Mouse (Mus musculus) urinary bladder, postnatal 25 days (tissue): ENCODE results near the gene Galnt7.

ENCODE experiments used
- DNase-seq: peaks from one replicate; pipeline ENCODE4 v3.0.0; 2022; ENCODE audit warnings: low spot score

The Galnt7 gene

DNA sequence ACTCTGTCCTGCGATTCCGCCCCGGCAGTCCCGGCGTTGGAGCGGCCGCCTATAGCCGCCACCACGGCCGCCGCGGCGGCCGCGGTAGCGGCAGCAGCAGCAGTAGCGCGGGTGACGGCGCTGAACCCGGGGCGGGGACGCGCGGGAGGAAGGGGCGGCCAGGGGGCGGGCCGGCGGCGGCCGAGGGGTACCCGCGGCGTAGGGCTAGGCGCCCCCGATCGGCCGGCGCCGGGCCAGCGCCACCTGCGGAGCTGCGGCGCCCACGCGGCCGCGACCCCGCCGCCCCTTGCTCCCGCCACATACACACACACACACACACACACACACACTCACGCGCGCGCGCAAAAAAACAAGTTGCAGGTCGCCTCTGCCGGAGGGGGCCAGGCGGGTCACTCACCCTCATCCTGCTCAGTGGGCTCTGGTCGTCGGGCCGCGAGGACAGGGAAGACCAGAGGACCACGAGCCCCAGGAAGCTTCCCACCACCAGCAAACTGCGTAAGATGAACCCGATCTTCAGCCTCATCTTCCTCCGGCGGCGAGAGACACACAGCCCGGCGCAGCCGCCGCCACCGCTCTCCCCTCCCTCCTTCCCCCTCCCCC lies at the start of gene Galnt7:
Gene Galnt7 (minus strand): TSS at position 577 of the 600 bp plus-strand sequence.
- peak; percentile 50 for DNase-seq

DNA sequence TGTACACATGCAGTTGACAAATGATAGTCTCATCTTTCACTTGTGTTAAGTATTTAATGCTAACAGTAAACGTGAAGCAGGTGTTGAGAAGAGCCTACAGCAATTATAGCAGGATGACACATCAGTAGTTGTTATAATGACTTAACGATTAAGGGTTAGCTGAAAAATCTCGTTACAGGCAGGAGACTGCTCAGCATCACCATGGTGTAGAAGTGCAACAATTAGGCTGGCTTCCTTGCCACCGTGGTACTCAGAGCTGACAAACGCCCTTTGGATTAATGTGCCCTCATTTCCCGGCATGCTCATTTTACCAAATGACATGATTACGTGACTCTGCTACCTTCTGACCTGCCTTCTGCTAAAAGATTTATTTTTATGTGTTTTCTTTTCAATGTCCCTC lies 35.8 kb upstream of the Galnt7 start:
- no peak for DNase-seq

DNA sequence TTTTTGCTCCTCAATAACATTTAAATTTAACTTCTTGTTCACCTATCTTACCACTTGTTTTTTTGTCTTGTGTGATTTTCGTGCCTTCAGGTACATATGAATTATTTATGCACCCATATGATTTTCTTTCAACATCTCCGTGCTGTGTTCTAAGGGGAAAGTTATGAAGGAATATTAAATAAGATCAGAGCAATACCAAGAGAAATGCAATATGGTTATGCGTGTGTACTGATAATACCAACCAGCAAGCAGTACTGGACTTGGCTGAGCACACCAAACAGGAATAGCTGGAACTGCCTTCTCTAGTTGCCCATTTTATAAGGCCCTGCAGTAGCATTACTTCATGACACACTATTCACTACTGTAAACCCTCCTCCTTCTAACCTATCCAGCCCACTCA lies 33.0 kb upstream of the Galnt7 start:
- DNase-seq, result no peak

DNA sequence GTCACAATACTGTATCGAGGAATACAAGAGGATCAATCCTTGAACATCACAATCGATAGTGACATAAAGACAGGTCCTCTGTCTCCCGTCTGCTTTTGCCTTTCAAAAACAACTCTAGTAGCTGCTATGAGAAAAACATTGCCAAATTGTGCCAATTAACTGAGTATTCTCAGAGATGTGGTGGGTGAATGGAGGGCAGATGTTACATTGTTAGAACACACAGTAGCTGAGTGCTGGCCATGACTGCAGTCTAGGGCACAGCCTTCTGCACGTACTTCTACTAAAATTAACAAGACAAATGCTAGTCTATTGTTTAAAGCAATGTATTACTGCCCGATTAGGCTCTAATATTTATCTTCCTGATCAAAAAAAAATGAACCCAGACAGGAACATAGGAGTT lies 27.2 kb upstream of the Galnt7 start:
- DNase-seq, result no peak

DNA sequence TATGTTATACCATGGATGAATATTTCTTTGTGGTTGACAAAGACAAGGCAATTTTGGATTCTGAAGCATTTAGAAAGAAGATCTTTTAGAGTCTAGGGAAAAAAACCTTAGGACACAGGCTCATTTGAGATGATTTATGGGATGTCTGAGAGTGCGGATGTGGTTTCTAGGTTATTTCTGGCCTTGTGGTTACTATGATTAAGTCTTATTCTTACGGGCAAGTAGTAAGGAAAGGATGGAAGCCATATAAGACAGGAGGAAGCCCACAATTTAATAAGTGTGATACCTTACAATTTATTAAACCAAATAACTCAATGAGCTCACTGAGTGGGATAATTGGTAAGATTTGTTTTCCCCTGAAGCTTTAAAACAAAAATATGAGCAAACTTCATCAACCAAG lies 11.3 kb upstream of the Galnt7 start:
- no peak for DNase-seq

DNA sequence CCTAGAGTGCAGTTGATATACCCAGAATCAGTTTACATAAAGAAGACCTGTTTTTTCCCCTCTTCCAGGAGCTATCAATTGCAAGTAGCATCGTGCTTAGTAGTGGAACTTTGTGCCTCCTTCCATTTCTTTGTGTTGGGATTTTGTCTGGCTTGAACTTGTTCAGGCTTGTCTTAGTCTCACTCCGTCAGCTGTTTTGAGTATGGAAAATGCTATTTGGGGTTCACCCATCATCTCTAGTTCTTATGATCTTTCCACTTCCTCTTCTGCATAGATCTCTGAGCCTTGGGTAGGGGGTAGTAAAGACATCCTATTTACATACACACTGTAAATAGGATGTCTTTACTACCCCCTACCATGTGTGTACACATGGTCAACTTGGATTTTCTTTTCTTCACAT lies 7.2 kb upstream of the Galnt7 start:
- DNase-seq, result no peak

DNA sequence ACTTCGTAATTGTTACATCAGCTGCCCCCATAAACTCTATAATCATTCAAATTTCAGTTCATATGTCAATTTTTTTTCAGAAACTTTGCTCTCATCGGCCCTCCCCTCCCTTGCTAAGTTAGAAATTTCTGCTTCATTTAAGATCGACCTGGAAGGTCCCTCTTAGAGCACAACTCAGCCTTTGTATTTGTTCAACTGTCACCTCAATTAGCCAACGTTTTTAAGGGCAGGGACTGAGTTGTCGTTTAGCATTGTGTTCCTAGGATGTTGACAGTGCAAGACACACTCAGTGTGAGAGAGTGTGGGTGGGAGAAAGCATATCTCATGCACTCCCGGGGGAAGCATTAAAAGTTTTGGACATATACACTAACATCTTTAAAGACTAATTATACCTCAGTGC lies 3.6 kb upstream of the Galnt7 start:
- no peak for DNase-seq

DNA sequence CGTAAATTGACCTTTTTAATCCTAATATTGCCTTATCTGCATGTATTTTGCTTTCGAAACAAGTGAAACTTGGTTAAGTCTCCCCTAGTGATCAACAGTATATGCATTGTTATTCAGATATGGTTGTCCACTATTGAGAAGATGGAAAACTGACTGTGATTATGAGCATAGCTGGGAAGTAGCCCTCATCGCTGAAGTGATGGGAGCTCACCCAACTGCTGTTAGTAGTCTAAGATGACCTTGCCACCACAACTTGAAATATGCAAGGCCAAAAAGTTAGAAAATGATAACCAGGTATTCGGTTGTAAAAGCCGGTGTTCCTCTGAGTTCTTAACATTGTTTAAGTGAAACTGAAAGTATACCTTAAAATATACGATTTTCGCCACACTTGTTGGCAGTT lies 1.3 kb upstream of the Galnt7 start:
- DNase-seq, result no peak

DNA sequence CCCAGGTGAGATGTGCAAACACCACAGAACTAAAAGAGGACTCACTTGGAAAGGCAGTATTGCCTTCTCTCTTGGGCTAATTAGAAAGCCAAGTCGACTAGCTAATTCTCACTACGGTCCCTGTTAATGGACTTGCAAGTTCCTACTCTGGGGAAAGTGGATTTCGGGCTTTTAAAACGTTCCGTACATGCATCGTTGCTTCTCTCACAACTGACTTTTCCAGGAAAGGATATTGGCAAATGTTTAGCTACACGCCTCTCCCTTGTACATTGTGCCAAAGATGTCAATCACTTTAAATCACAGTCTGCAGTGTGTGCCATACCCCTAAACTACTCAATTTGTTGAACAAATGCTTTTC lies 915 bp upstream of the Galnt7 start:
- DNase-seq, result no peak

DNA sequence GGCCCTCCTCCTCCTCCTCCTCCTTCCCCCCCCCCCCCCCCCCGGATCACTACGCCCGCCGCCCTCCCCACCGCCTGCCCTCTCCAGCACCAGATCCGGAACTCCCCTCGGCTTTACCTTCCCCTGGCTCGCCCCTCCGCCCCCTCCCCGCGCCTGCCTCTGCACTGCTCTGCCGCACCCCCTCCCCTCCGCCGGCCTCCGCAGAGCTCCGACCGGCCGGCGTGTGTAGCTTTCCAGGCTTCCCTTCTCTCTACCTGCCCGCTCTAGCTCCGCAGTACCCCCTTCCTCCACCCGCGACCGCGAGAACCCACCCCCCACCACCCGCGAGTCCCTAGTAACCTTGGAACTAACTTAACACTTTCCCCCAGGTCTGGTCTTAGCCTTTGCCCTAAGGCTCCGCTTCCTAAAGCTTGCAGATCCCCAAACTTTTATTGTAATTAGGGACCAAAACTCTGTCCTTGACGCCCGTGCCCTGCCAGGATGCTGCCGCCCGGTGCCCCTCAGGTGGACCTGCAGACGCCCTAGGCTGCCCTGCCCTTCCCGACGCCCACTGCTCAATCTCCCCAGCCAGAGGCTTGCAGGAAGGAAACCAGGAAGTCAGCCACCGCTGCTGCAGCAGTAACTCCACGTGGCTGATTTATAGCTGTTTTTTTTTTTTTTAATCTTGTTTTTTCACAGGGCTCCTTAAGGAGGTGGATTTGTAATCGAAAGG lies 380 bp upstream of the Galnt7 start:
- DNase-seq, result peak; percentile 23

DNA sequence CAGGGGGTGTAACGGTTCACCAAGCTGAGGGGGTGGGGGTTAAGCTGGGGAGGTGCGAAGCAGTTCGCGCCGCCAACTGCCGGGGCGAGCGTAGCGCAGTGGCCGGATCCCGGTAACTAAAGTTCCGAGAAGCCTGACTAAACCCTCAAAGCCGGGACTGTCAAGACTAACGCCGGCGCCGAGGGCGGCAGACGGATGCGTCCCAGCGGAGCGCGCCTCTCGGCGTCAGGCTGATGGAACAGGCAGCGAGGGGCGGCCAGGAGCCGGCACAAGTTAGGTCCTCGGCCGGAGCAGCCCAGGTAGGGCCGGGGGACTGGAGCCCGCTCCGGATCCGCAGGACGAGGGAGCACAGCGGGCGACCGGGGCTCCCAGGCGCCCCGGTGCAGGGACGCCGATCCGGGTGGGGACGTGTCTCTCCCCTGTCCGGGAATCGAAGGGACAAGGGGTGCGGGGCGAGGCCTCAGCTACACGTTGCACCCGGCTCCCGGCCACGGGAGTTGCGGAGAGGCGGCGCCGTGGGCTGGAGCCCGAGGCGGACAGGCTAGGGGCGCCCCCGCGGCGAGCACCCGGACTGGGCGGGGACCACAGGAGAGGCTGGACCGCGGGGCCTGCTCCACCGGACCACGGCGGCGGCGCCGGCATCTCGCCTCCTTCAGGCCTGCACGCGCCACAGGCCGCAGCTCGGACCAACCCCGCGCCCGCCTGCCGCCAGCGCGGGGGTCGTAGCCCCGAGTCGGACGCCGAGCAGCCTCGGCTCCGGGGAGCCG lies 960 bp downstream of the Galnt7 start:
- DNase-seq, result peak; percentile 65

DNA sequence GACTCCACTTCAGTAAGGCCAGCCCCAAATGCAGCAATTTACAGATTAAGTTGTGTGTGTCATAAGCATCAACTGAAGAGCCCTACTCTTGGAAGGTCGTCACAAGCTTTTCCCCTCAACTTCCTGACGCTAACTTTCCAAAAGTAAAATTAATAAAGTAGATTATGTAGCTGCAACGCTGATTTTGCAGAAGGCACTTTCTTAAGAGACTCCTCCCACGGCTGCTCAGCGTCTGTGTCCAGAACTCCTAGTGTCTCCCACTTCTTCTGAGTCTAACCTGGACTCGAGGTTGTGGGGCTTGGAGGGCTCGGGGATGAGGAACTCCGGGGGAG lies 1.5 kb downstream of the Galnt7 start:
- no peak for DNase-seq

DNA sequence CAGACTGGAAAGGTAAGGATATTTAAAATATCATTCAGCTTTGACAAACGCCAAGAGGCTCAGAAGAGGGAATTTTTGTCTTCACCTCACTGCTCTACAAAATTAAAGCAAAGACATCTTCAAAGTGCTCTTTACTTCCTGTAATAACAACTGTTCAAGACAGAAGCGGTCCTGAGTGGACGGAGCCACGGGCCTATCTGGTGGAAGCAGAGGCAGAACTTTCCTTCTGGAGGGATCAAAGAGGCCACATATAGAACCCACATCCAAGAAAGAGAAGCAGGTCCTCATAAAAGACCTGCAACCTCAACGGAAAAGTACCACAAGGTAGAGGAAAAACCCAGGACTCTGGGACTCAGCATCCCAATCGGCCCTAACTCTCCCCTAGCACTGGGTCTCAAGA lies 2.6 kb downstream of the Galnt7 start:
- DNase-seq, result no peak

DNA sequence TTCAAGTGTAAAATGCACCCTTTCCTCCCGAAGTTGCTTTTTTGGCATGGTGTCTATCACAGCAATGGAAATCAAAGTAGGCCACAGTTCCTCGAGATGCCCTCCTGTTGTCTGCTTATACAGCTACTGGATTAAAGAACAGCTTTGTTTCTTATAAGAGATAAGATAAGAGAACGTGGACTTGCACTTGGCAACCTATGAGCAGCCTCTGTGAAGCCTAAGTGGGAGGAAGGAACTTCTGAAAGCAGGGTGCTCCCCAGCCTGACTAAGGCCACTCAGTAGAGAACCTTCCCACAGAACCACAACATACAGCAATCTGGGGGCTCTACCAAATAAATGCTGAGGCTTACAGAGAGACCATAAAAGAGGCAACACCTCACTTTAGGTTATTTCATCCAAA lies 5.3 kb downstream of the Galnt7 start:
- DNase-seq, result no peak

DNA sequence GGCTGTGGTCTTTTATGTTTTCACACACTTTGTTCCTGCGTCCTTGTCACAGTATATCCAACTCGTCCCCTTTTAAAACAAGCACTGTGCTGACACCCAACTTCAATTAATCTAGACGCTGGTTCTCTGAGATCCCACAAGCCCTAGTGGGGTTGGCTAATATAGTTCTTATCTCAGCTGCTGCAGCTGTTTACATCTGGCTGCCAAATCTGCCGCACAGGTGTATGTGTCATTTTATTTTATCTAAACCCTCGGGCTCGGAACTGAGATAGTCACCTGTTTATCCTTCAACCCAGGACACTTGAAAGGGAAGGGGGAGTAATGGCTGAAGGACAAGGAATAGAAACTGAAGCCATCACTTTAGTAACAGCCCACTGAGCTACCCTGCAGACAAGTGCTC lies 8.6 kb downstream of the Galnt7 start:
- no peak for DNase-seq

DNA sequence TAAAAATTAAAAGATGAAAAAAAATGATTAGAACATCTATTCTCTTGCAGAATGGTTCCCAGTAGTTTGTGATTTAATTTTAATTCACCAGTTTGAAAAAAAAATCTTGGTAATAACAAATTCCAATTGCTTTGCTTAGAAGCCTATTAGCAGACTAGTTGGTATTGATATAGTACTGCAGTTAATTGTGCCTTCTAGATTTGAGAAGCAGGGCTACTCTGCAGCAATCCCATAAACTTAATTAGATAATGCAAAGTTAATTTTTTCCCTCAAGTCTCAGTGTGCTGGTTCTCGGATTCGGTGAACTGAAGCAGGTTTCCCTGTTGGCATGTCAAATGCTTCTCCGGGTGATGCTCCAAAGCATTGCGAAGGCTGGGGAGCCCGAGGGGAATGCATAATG lies 10.1 kb downstream of the Galnt7 start:
- DNase-seq, result no peak

DNA sequence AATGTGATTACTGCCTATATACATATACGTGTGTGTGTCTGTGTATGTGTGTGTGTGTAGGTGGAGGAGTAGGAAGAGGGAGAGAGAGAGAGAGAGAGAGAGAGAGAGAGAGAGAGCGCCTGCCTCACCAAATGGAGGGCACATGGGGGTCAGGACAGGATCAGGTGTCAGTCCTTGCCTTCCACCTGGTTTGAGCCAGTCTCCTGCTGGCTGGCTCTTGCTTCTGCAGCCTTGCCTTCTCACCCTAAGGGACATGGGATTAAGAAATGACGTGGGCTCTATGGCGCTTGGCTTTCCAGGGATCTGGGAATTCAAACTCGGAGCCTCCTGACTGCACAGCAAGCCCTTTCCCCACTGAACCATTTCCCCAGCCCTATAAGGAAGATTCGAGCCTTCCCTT lies 13.9 kb downstream of the Galnt7 start:
- DNase-seq, result no peak

DNA sequence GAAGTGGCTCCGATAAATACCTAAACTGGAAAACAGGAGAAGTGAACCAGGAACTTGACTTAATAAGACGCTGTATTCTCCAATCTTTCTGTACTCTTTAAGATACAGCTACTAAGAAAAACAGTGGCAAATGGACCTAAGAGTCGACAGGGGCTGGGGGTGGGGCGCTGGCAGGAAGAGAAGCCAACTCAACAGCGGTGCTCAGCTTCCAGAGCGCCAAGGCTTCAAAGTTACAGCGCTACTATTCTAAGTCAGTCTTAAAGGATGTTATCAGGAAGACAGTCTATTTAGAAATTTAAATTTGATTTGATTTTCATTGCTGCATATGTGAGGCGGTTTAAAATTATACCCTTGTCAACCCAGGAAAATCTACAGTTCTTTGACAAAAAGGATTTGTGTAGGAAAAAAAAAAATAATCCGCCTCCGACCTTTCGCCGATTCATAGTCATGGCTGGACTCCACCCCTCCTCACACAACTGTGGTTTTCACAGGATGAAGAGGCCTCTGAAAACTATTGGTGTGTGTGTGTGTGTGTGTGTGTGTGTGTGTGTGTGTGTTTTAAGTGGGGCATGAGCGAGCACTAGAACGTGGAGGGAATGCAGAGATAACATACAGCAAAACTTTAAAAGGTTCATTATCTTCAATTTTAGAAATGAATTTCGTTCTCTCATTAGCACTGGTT lies 15.1 kb downstream of the Galnt7 start:
- DNase-seq, result no peak

DNA sequence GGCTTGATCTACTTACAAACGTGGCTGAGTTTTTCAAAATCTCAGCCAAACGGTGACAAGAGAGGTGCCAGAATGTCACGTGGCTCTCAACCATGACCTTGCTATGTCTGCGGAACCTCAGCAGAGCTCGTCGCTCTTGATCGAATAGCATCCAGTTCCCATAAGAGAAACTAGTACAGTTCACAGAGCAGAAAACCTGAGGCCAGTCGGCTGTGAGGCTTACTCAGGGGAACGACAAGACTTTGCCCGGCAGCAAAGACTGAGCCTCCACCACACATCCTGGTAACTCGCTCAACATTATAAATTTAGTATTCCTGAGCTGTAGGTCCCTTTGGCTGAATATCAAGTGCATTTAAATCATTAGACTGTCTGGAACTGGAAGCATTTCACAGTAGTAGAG lies 16.1 kb downstream of the Galnt7 start:
- DNase-seq, result no peak

DNA sequence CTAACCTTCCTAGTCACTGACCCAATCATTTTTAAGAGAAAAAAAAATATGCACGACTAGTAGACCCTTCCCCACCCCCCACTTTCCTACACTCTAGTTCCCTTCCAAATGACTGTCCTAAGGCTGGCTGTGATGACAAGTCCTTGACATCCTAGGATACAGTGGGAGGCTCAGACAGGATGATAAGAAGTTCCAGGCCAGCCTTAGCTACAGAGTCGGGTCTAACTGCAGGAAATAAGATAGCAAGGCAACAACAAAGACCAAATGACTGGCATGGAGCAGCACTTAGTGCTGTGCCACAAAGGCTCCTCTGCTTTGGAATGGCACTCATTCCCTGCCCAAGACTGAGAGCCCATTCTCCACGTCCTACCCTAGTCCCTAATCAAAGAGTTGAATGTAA lies 16.6 kb downstream of the Galnt7 start:
- DNase-seq, result no peak

DNA sequence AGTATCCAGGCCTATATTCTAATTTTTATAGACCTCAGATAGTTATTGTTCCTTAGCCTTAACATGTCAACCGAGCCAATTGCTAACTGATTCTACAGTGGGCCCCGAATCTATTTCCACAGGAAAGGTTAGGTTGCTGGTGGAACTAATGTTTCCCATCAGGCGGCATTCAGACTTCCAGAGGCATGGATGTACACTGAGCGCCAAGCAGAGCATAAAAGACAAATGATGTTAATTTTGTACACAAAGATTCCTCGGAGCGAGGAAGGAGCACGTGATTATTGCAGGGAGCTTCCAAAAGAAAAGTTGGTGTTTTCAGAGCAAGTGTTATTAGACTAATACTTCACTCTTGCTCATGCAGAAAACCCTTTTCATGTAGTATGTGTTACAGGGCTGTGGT lies 21.1 kb downstream of the Galnt7 start:
- no peak for DNase-seq

DNA sequence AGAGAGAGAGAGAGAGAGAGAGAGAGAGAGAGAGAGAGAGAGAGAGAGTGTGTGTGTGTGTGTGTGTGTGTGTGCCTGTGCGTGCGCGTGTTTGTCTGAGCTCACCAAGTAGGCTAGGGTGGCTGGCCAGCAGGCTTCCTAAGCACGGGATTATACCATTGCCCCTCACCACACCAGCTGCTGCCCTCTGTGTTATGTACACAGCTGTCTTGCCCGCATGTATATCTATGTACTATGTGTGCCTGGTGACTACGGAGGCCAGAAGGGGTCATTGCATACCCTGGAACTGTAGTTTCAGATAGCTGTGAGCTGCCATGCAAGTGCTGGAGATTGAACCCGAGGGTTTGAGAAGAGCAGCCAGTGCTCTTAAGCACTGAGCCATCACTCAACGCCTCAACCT lies 22.7 kb downstream of the Galnt7 start:
- no peak for DNase-seq
